In genomic region chr8:95348811-95349630, GRCm38 (mm10) we compare ENCODE assay signal across 8 mouse cellular contexts. TPM values are rescaled to one million over a fixed set of nuclear protein-coding genes. Genes with fewer than 3 reads are reported as not detected.
DNase-seq lines count a peak whose midpoint lies in the region; ATAC-seq lines count a peak whose summit lies in the region.

No protein-coding gene starts in this region.

- H3K27ac ChIP-seq in kidney, embryonic 16.5 days (ENCODE audit: low read length) = no peak overlapping the region

- DNase-seq in kidney, adult 11 months = peak; percentile 49
- peak; percentile 86 for DNase-seq in adipocyte (ENCODE audit: low spot score)
- DNase-seq in frontal cortex, postnatal 10 days (ENCODE audit: low spot score in 2 of 2) = peak; percentile 75 to 80
- peak; percentile 91 for DNase-seq in left cerebral cortex, postnatal 4 days
- DNase-seq in right cerebral cortex, postnatal 25 days = peak; percentile 79
- DNase-seq in embryo, embryonic 10.5 days (ENCODE audit: low spot score) = no peak

- peaks cover 22% of the 10 kb centered on the region; the same call in 1 of the 2 replicates for H3K36me3 ChIP-seq in kidney, embryonic 16.5 days (ENCODE audit: insufficient read depth, low read length)

- H3K9ac ChIP-seq in kidney, embryonic 16.5 days (replicated peaks; ENCODE audit: low read length) = no peak overlapping the region

- H3K4me1 ChIP-seq in kidney, embryonic 16.5 days (ENCODE audit: insufficient read depth, low read length) = peaks cover 30% of the 10 kb centered on the region

- no peak overlapping the region for H3K4me3 ChIP-seq in kidney, embryonic 16.5 days (ENCODE audit: low read length)

- H3K4me2 ChIP-seq in kidney, embryonic 16.5 days (replicated peaks; ENCODE audit: low read depth, low read length) = no peak overlapping the region

- intact Hi-C loops in left cerebral cortex, postnatal 4 days (cut with DNase I) = loop anchor here (5.0 to 10.0 kb wide), 2 partner anchors 106 to 348 kb away; no protein-coding TSS in a partner anchor

- peaks cover 2% of the 10 kb centered on the region; the same call in 1 of the 2 replicates for H3K27me3 ChIP-seq in kidney, embryonic 16.5 days (ENCODE audit: insufficient read depth, low read length)

- WGBS in kidney, embryonic 16.5 days = 67% methylated on average over 18 of the region's 19 CpGs

- no peak for ATAC-seq in kidney, embryonic 16.5 days (ENCODE audit: low FRiP score, low TSS enrichment)
- peak; percentile 29 to 33; a peak in 3 of 4 replicates for ATAC-seq in hematopoietic stem cell, adult 5-6 weeks (replicated peaks in 1 of 2; ENCODE audit: insufficient read depth in 1 of 2, low FRiP score in 2 of 2, low TSS enrichment in 1 of 2, low read depth in 1 of 2, poor library complexity in 2 of 2, severe bottlenecking in 2 of 2)

- H3K9me3 ChIP-seq in kidney, embryonic 16.5 days (ENCODE audit: low read length) = no peaks in the 10 kb centered on the region

RNA-seq across cellular contexts. Expression of gene Mmp15, which starts 3.0 kb away (rescaled TPM):
- 8.9 and 9.4 TPM in 2 replicates for polyA plus RNA-seq in kidney, embryonic 16.5 days (2015; fragmentation: Nextera tagmentation; extraction: Ambion mirVana)
- total RNA-seq in hematopoietic stem cell, adult 5-6 weeks (2017) = 0.94 and 1.6 TPM in 2 replicates
- total RNA-seq in left cerebral cortex, postnatal 4 days (2021) = 10 to 100 TPM; 40.0 to 44.2 TPM

RNA-seq across cellular contexts. Expression of gene Usb1, which starts 16.9 kb away (rescaled TPM):
- 59.0 and 61.7 TPM in 2 replicates for polyA plus RNA-seq in kidney, embryonic 16.5 days (2015; fragmentation: Nextera tagmentation; extraction: Ambion mirVana)
- 21.8 and 22.5 TPM in 2 replicates for total RNA-seq in hematopoietic stem cell, adult 5-6 weeks (2017)
- 10 to 100 TPM; 26.5 to 32.8 TPM for total RNA-seq in left cerebral cortex, postnatal 4 days (2021)

RNA-seq across cellular contexts. Expression of gene Zfp319, which starts 17.3 kb away (rescaled TPM):
- polyA plus RNA-seq in kidney, embryonic 16.5 days (2015; fragmentation: Nextera tagmentation; extraction: Ambion mirVana) = 9.5 and 10.3 TPM in 2 replicates
- total RNA-seq in hematopoietic stem cell, adult 5-6 weeks (2017) = 4.4 TPM in 2 replicates
- 10 to 100 TPM; 26.8 to 29.6 TPM for total RNA-seq in left cerebral cortex, postnatal 4 days (2021)

RNA-seq across cellular contexts. Expression of gene Tepp, which starts 38.7 kb away (rescaled TPM):
- 0.70 TPM in 1 of 2 replicates, not detected in the other for polyA plus RNA-seq in kidney, embryonic 16.5 days (2015; fragmentation: Nextera tagmentation; extraction: Ambion mirVana)
- not detected in 2 replicates for total RNA-seq in hematopoietic stem cell, adult 5-6 weeks (2017)
- total RNA-seq in left cerebral cortex, postnatal 4 days (2021) = 1 to 10 TPM; 3.5 to 4.2 TPM

RNA-seq across cellular contexts. Expression of gene Cngb1, which starts 42.6 kb away (rescaled TPM):
- 0.64 and 0.85 TPM in 2 replicates for polyA plus RNA-seq in kidney, embryonic 16.5 days (2015; fragmentation: Nextera tagmentation; extraction: Ambion mirVana)
- 7.8 and 18.6 TPM in 2 replicates for total RNA-seq in hematopoietic stem cell, adult 5-6 weeks (2017)
- total RNA-seq in left cerebral cortex, postnatal 4 days (2021) = under 1 TPM; 0.42 to 0.58 TPM

Comparison
In these comparisons a context has a peak if more than half of its experiments do, and no peak if none do; other contexts are left out.
1. RNA of gene Mmp15, which starts 3.0 kb away (total RNA-seq): 40.0 to 44.2 TPM in left cerebral cortex, postnatal 4 days; 0.94 to 1.6 TPM in hematopoietic stem cell, adult 5-6 weeks; every median in the first group is over 10 times any median in the second.